Mouse (Mus musculus): Measurements from ENCODE around the gene Nup205. TPM values are rescaled to one million over a fixed set of nuclear protein-coding genes. Genes with fewer than 3 reads are reported as not detected.

Gene Nup205
- polyA plus RNA-seq (2011; ENCODE audit: insufficient read length, low read depth, missing spikeins), result 67.7 and 68.7 TPM in 2 replicates

GRCm38 (mm10) chr6:35176979-35177649 is at the start of gene Nup205:
Gene Nup205, plus strand, starts transcription at chr6:35177421.
- peak within 1 kb of the TSS; percentile 69 for H3K27ac ChIP-seq (ENCODE audit: insufficient read depth, low read length)
- H3K4me1 ChIP-seq (ENCODE audit: control insufficient read depth, insufficient read depth, low read length), result no peaks in the 10 kb centered on the region
- H3K4me3 ChIP-seq (ENCODE audit: insufficient read depth, low read length), result peak within 1 kb of the TSS; percentile 66
- TF ChIP-seq POLR2A (IDR thresholded peaks at IDR 0.05; ENCODE audit: low read depth, low read length) (peak; percentile 49), CTCF (IDR thresholded peaks at IDR 0.05; ENCODE audit: borderline replicate concordance, insufficient read depth, low read length) (no peak)

- Histone ChIP-seq H3K27ac (ENCODE audit: insufficient read depth, low read length) (no peak overlapping the region), H3K4me3 (ENCODE audit: insufficient read depth, low read length) (peak overlapping the region; percentile 86), H3K4me1 (ENCODE audit: control insufficient read depth, insufficient read depth, low read length) (no peaks in the 10 kb centered on the region)
- TF ChIP-seq POLR2A (IDR thresholded peaks at IDR 0.05; ENCODE audit: low read depth, low read length) (no peak), CTCF (IDR thresholded peaks at IDR 0.05; ENCODE audit: borderline replicate concordance, insufficient read depth, low read length) (no peak)
These were observed 44.4 kb upstream of the Nup205 start for GRCm38 (mm10) chr6:35132806-35133205.

DNA sequence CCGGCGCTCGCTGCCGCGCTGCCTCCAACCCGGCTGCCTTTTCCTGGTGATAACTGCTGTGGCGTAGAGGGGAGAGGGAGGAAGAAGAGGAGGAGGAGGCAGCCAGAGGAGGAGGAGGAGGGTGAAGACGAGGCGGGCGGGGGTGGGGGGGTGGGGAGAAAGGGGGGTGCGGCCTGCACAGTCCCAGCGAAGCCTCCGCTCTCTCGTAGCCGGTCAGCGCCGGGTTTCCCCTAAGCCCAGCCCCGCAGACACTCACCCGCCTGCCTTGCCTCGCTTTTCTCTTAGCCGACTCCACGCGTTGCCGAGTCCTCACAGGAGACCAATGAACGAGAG is 44.0 kb upstream of the Nup205 start:
- TF ChIP-seq CTCF (IDR thresholded peaks at IDR 0.05; ENCODE audit: borderline replicate concordance, insufficient read depth, low read length), result no peak
- no peak for TF ChIP-seq POLR2A (IDR thresholded peaks at IDR 0.05; ENCODE audit: low read depth, low read length)
- Histone ChIP-seq H3K4me3 (ENCODE audit: insufficient read depth, low read length) (peak overlapping the region; percentile 86), H3K4me1 (ENCODE audit: control insufficient read depth, insufficient read depth, low read length) (no peaks in the 10 kb centered on the region), H3K27ac (ENCODE audit: insufficient read depth, low read length) (peak overlapping the region; percentile 71)

- Histone ChIP-seq H3K4me1 (ENCODE audit: control insufficient read depth, insufficient read depth, low read length) (no peaks in the 10 kb centered on the region), H3K4me3 (ENCODE audit: insufficient read depth, low read length) (peak within 1 kb of the TSS; percentile 86), H3K27ac (ENCODE audit: insufficient read depth, low read length) (peak within 1 kb of the TSS; percentile 71)
- TF ChIP-seq POLR2A (IDR thresholded peaks at IDR 0.05; ENCODE audit: low read depth, low read length) (peak; percentile 95), CTCF (IDR thresholded peaks at IDR 0.05; ENCODE audit: borderline replicate concordance, insufficient read depth, low read length) (no peak)
These were observed 43.4 kb upstream of the Nup205 start, which contains the start of gene Cnot4 for GRCm38 (mm10) chr6:35133579-35134488. Gene Cnot4, minus strand, starts transcription at chr6:35133724.

DNA sequence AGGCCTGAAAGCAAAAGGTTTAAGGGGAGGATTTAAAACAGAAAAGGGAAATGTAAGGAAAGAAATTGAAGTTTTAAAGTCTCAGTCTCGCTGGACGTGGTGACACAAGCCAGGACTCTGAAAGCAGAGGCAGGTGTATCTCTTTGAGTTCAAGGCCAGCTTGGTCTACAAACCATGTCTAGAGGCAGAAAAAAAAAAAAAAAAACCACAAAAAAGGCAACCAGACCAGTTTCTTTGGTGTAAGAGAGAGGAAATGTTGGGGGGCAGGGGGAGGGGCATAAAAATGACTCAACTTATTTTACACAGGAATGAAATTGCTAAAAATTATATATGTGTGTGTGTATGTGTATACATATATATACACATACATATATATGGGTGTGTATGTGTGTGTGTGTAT is 42.4 kb upstream of the Nup205 start:
- Histone ChIP-seq H3K4me3 (ENCODE audit: insufficient read depth, low read length) (peak overlapping the region; percentile 75), H3K4me1 (ENCODE audit: control insufficient read depth, insufficient read depth, low read length) (no peaks in the 10 kb centered on the region), H3K27ac (ENCODE audit: insufficient read depth, low read length) (no peak overlapping the region)
- no peak for TF ChIP-seq CTCF (IDR thresholded peaks at IDR 0.05; ENCODE audit: borderline replicate concordance, insufficient read depth, low read length)
- TF ChIP-seq POLR2A (IDR thresholded peaks at IDR 0.05; ENCODE audit: low read depth, low read length), result no peak

GRCm38 (mm10) chr6:35140351-35140750 is 36.9 kb upstream of the Nup205 start:
- Histone ChIP-seq H3K27ac (ENCODE audit: insufficient read depth, low read length) (no peak overlapping the region), H3K4me1 (ENCODE audit: control insufficient read depth, insufficient read depth, low read length) (no peaks in the 10 kb centered on the region), H3K4me3 (ENCODE audit: insufficient read depth, low read length) (no peak overlapping the region)
- no peak for TF ChIP-seq POLR2A (IDR thresholded peaks at IDR 0.05; ENCODE audit: low read depth, low read length)
- TF ChIP-seq CTCF (IDR thresholded peaks at IDR 0.05; ENCODE audit: borderline replicate concordance, insufficient read depth, low read length), result no peak

DNA sequence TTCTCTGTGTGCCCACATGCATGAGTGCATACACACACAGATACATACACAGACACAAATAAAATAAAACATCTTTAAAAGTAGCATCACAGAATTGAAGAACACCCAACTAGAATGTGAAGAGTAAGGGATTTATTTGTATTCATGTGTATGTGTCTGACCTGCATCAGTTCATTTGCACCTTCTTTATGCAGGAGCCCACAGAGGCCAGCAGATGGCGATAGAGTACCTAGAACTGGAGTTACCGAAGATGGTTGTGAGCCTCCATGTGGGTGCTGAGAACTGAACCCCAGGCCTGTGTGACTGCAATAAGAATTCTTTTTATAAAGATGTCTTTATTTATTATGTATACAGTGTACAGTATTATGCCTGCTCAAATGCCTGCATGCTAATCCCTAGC is 31.7 kb upstream of the Nup205 start:
- no peaks in the 10 kb centered on the region for H3K4me1 ChIP-seq (ENCODE audit: control insufficient read depth, insufficient read depth, low read length)
- H3K27ac ChIP-seq (ENCODE audit: insufficient read depth, low read length), result no peak overlapping the region
- no peak for TF ChIP-seq CTCF (IDR thresholded peaks at IDR 0.05; ENCODE audit: borderline replicate concordance, insufficient read depth, low read length)
- no peak for TF ChIP-seq POLR2A (IDR thresholded peaks at IDR 0.05; ENCODE audit: low read depth, low read length)
- H3K4me3 ChIP-seq (ENCODE audit: insufficient read depth, low read length), result no peak overlapping the region

DNA sequence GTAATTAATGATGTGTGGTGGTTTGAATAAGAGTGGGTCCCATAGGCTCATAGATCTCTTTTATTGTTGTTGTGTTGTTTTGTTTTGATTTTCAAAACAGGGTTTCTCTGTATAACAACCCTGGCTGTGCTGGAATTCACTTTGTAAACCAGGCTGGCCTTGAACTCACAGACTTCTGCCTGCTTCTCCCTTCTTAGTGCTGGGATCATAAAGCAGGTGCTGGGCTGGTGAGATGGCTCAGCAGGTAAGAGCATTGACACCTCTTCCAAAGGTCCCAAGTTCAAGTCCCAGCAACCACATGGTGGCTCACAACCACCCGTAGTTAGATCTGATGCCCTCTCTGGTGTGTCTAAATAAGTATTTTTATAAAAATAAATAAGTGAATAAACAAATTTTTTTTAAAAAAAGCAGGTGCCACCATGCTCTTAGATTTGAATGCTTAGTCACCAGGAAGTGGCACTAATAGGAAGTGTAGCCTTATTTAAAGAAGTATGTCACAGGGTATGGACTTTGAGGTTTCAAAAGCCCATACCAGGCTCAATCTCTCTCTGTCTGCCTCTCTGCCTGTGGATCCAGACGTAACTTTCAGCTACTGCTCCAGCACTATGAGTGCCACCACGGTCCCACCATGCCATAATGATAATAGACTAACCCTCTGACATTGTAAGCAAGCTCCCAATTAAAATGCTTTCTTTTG is 29.3 kb upstream of the Nup205 start:
- no peak for TF ChIP-seq CTCF (IDR thresholded peaks at IDR 0.05; ENCODE audit: borderline replicate concordance, insufficient read depth, low read length)
- no peak for TF ChIP-seq POLR2A (IDR thresholded peaks at IDR 0.05; ENCODE audit: low read depth, low read length)

DNA sequence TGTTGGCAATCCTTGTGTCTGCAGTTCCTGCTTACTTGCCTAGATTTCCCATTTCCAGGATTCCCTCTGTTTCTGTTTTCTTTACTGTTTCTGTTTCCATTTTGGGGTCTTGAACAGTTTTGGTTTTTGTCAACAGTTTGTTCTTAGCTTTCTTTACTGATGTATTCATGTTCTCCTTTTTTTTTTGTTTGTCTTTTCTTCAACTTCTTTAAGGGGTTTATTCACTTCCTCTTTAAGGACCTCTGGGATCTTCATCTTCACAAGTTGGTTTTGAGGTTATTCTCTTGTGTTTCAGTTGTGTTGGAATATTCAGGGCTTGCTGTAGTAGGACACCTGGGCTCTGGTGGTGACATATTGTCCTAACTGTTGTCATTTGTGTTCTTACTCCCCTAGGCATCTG is 22.7 kb upstream of the Nup205 start:
- TF ChIP-seq CTCF (IDR thresholded peaks at IDR 0.05; ENCODE audit: borderline replicate concordance, insufficient read depth, low read length) (no peak), POLR2A (IDR thresholded peaks at IDR 0.05; ENCODE audit: low read depth, low read length) (no peak)
- Histone ChIP-seq H3K4me1 (ENCODE audit: control insufficient read depth, insufficient read depth, low read length) (no peaks in the 10 kb centered on the region), H3K4me3 (ENCODE audit: insufficient read depth, low read length) (no peak overlapping the region), H3K27ac (ENCODE audit: insufficient read depth, low read length) (no peak overlapping the region)

More for the DNA sequence above, 29.3 kb upstream of the Nup205 start:
- Histone ChIP-seq H3K27ac (ENCODE audit: insufficient read depth, low read length) (no peak overlapping the region), H3K4me3 (ENCODE audit: insufficient read depth, low read length) (no peak overlapping the region), H3K4me1 (ENCODE audit: control insufficient read depth, insufficient read depth, low read length) (no peaks in the 10 kb centered on the region)
